Mouse (Mus musculus) myocyte (in vitro differentiated cells): ENCODE measurements around the gene Slc22a23. TPM values are rescaled to one million over a fixed set of nuclear protein-coding genes. Genes with fewer than 3 reads are reported as not detected.
"Not testable (repeated sequence)": the region's sequence is repeated elsewhere in the genome, so short reads cannot be mapped to it uniquely, and the experiment has no call there.

Experiments
- H3K27me3 ChIP-seq: one replicate; pipeline ENCODE4 v1.6.1; 2011; ENCODE audit not compliant: control insufficient read depth, insufficient read depth, insufficient read length
- H3K36me3 ChIP-seq: one replicate; pipeline ENCODE4 v1.6.1; 2011; ENCODE audit not compliant: control insufficient read depth, insufficient read depth
- H3K4me2 ChIP-seq: one replicate; pipeline ENCODE4 v1.6.1; 2011; ENCODE audit warnings: low read depth, control low read depth
- H3K4me3 ChIP-seq: one replicate; pipeline ENCODE4 v1.5.1; 2011; ENCODE audit warnings: mild to moderate bottlenecking, control low read depth, moderate library complexity
- H3K79me2 ChIP-seq: one replicate; pipeline ENCODE4 v1.6.1; 2011; ENCODE audit not compliant: control insufficient read depth, insufficient read depth
- H3ac ChIP-seq: one replicate; pipeline ENCODE4 v1.6.1; 2011; ENCODE audit not compliant: control insufficient read depth, insufficient read length
- CEBPB ChIP-seq: IDR thresholded peaks from 2 replicates; pipeline ENCODE4 v1.6.1; 2011; ENCODE audit warnings: mild to moderate bottlenecking, moderate library complexity; ENCODE audit not compliant: poor library complexity, insufficient read depth, severe bottlenecking
- E2F4 ChIP-seq: IDR thresholded peaks from one replicate; pipeline ENCODE4 v1.6.1; 2011; ENCODE audit warnings: mild to moderate bottlenecking, control low read depth, moderate library complexity; ENCODE audit not compliant: insufficient read depth
- MAX ChIP-seq: IDR thresholded peaks from one replicate; pipeline ENCODE4 v1.6.1; 2011; ENCODE audit warnings: low read depth, mild to moderate bottlenecking, control low read depth
- MYOD1 ChIP-seq, 3 experiments: IDR thresholded peaks; one replicate each; pipeline ENCODE4 v1.6.1; 2011; ENCODE audit warnings: control low read depth in 2 of 3, low read depth in 2 of 3, mild to moderate bottlenecking in 2 of 3, moderate library complexity in 1 of 3; ENCODE audit not compliant: insufficient read length in 2 of 3, control insufficient read depth in 1 of 3
- MYOG ChIP-seq, 3 experiments: IDR thresholded peaks; one replicate each; pipeline ENCODE4 v1.6.1; 2011; ENCODE audit warnings: control low read depth in 2 of 3, low read depth in 2 of 3, mild to moderate bottlenecking in 2 of 3; ENCODE audit not compliant: insufficient read length in 2 of 3, control insufficient read depth in 1 of 3, insufficient read depth in 1 of 3
- POLR2A ChIP-seq: IDR thresholded peaks from one replicate; pipeline ENCODE4 v1.6.1; 2011; ENCODE audit warnings: low read depth, mild to moderate bottlenecking, control low read depth, moderate library complexity; ENCODE audit not compliant: insufficient read length
- POLR2AphosphoS2 ChIP-seq: IDR thresholded peaks from one replicate; pipeline ENCODE4 v1.6.1; 2011; ENCODE audit warnings: low read depth, control low read depth; ENCODE audit not compliant: insufficient read length
- REST ChIP-seq: IDR thresholded peaks from one replicate; pipeline ENCODE4 v1.6.1; 2011; ENCODE audit warnings: mild to moderate bottlenecking, control low read depth, moderate library complexity; ENCODE audit not compliant: insufficient read depth, insufficient read length
- SRF ChIP-seq: IDR thresholded peaks from one replicate; pipeline ENCODE4 v1.6.1; 2011; ENCODE audit warnings: low read depth; ENCODE audit not compliant: control insufficient read depth, insufficient read length
- TCF12 ChIP-seq: IDR thresholded peaks from one replicate; pipeline ENCODE4 v1.6.1; 2011; ENCODE audit warnings: mild to moderate bottlenecking, control low read depth; ENCODE audit not compliant: poor library complexity, insufficient read depth, severe bottlenecking
- TCF3 ChIP-seq: IDR thresholded peaks from one replicate; pipeline ENCODE4 v1.6.1; 2011; ENCODE audit warnings: low read depth, control low read depth; ENCODE audit not compliant: insufficient read length
- USF1 ChIP-seq: IDR thresholded peaks from one replicate; pipeline ENCODE4 v1.6.1; 2011; ENCODE audit warnings: low read depth, mild to moderate bottlenecking, control low read depth, moderate library complexity
- polyA plus RNA-seq: library from polyadenylated mRNA; unstranded; fragments of >200 nt; fragmentation: generic; extraction: Trizol; gene quantifications from one replicate; pipeline ENCODE4 v1.2.1, GENCODE M21; 2012; ENCODE audit warnings: missing spikeins

The Slc22a23 gene
- polyA plus RNA-seq: 8.5 TPM

GRCm38 (mm10) chr13:34345128-34346085, at the start of gene Slc22a23:
Slc22a23 (minus strand) TSS chr13:34345182.
- Histone ChIP-seq H3K36me3 (no peaks in the 10 kb centered on the region), H3ac (peak within 1 kb of the TSS; percentile 63), H3K4me3 (peak within 1 kb of the TSS; percentile 51), H3K4me2 (peak within 1 kb of the TSS; percentile 92), H3K27me3 (no peaks in the 10 kb centered on the region), H3K79me2 (peaks cover 12% of the 10 kb centered on the region)
- TF ChIP-seq MYOD1 (IDR thresholded peaks at IDR 0.05; ENCODE audit: control insufficient read depth in 1 of 3, insufficient read length in 2 of 3, low read depth in 2 of 3) (peak in 2 of 3 experiments; percentile 66 to 90), TCF12 (no peak), E2F4 (no peak), POLR2AphosphoS2 (no peak), POLR2A (peak; percentile 56), MYOG (IDR thresholded peaks at IDR 0.05; ENCODE audit: control insufficient read depth in 1 of 3, insufficient read depth in 1 of 3, insufficient read length in 2 of 3, low read depth in 2 of 3) (peak in 2 of 3 experiments; percentile 79 to 88), SRF (no peak), MAX (no peak), USF1 (no peak), TCF3 (peak; percentile 16)

GRCm38 (mm10) chr13:34394305-34394704, 49.3 kb upstream of the Slc22a23 start:
- H3K79me2 ChIP-seq, H3K36me3 ChIP-seq, H3K4me3 ChIP-seq, H3ac ChIP-seq, H3K27me3 ChIP-seq, H3K4me2 ChIP-seq: not testable (repeated sequence)

- Histone ChIP-seq H3K36me3 (no peaks in the 10 kb centered on the region), H3K4me2 (no peak overlapping the region), H3ac (no peak overlapping the region)
Measured at GRCm38 (mm10) chr13:34392376-34392775, 47.4 kb upstream of the Slc22a23 start.

GRCm38 (mm10) chr13:34388219-34388618, 43.2 kb upstream of the Slc22a23 start:
- Histone ChIP-seq H3K36me3 (no peaks in the 10 kb centered on the region), H3K27me3 (no peaks in the 10 kb centered on the region), H3K4me3 (no peak overlapping the region), H3K79me2 (no peaks in the 10 kb centered on the region), H3ac (no peak overlapping the region), H3K4me2 (no peak overlapping the region)
- TF ChIP-seq TCF3: no peak

More at GRCm38 (mm10) chr13:34392376-34392775, 47.4 kb upstream of the Slc22a23 start:
- no peak for TF ChIP-seq MAX
- no peak for TF ChIP-seq TCF12
- TF ChIP-seq E2F4: no peak
- no peak for TF ChIP-seq SRF
- no peak for TF ChIP-seq USF1
- TF ChIP-seq MYOD1 (IDR thresholded peaks at IDR 0.05; ENCODE audit: control insufficient read depth in 1 of 3, insufficient read length in 2 of 3, low read depth in 2 of 3): no peak
- no peak for TF ChIP-seq MYOG (IDR thresholded peaks at IDR 0.05; ENCODE audit: control insufficient read depth in 1 of 3, insufficient read depth in 1 of 3, insufficient read length in 2 of 3, low read depth in 2 of 3)
- TF ChIP-seq CEBPB: no peak
- TF ChIP-seq TCF3: no peak
- no peak for TF ChIP-seq REST
- H3K27me3 ChIP-seq: no peaks in the 10 kb centered on the region
- no peaks in the 10 kb centered on the region for H3K79me2 ChIP-seq
- no peak overlapping the region for H3K4me3 ChIP-seq

- H3K79me2 ChIP-seq: no peaks in the 10 kb centered on the region
- H3ac ChIP-seq: no peak overlapping the region
- no peaks in the 10 kb centered on the region for H3K36me3 ChIP-seq
- no peaks in the 10 kb centered on the region for H3K27me3 ChIP-seq
- H3K4me2 ChIP-seq: no peak overlapping the region
- TF ChIP-seq POLR2AphosphoS2 (no peak), REST (no peak), TCF12 (no peak), POLR2A (no peak), MYOD1 (IDR thresholded peaks at IDR 0.05; ENCODE audit: control insufficient read depth in 1 of 3, insufficient read length in 2 of 3, low read depth in 2 of 3) (no peak), CEBPB (no peak), SRF (no peak), USF1 (no peak), E2F4 (no peak), MYOG (IDR thresholded peaks at IDR 0.05; ENCODE audit: control insufficient read depth in 1 of 3, insufficient read depth in 1 of 3, insufficient read length in 2 of 3, low read depth in 2 of 3) (no peak), TCF3 (no peak), MAX (no peak)
- H3K4me3 ChIP-seq: no peak overlapping the region
Measured at GRCm38 (mm10) chr13:34383416-34383815, 38.4 kb upstream of the Slc22a23 start.
